Mouse (Mus musculus): ENCODE results near the gene Spata5. TPM values are rescaled to one million over a fixed set of nuclear protein-coding genes. Genes with fewer than 3 reads are reported as not detected.

The Spata5 gene
- polyA plus RNA-seq, 1 experiment from 2014 or later = 13.1 TPM

DNA sequence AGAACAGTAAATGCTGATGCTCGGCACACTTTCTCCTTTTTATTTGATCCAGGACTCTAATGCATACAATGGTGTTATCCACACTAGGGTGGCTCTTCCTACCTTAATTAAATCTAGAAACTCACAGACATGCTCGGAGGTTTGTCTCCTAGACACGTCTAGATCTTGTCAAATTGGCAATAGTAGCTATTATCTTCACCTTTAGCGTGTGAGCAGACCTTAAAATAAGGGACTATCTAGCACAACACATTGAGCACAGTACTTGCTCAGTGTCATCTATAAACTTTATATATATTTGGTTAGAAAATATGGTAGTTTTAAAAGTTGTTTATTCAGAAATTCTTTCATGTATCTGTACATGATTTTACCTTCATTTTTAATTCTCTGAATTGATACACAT, 126.7 kb downstream of the Spata5 start:
- no peaks in the 10 kb centered on the region for H3K9me3 ChIP-seq (ENCODE audit: low read length)
- no peak for DNase-seq (ENCODE audit: low spot score)
- H3K9ac ChIP-seq (replicated peaks; ENCODE audit: low read depth) = no peak overlapping the region
- no peak overlapping the region for H3K4me2 ChIP-seq (replicated peaks; ENCODE audit: low read depth, low read length)
- ATAC-seq = no peak
- no peaks in the 10 kb centered on the region for H3K4me1 ChIP-seq (ENCODE audit: insufficient read depth, low read depth, low read length)
- H3K27me3 ChIP-seq (replicated peaks; ENCODE audit: insufficient read depth, low read length) = no peaks in the 10 kb centered on the region
- no peak overlapping the region for H3K4me3 ChIP-seq (ENCODE audit: low read depth, low read length)
- no peaks in the 10 kb centered on the region for H3K36me3 ChIP-seq (ENCODE audit: insufficient read depth, low read length)
- H3K27ac ChIP-seq (ENCODE audit: low read length) = no peak overlapping the region
- 92% methylated on average over 4 of the region's 4 CpGs for WGBS
- TF ChIP-seq CTCF (IDR thresholded peaks at IDR 0.05) (no peak), EP300 (IDR thresholded peaks at IDR 0.05) (no peak)

DNA sequence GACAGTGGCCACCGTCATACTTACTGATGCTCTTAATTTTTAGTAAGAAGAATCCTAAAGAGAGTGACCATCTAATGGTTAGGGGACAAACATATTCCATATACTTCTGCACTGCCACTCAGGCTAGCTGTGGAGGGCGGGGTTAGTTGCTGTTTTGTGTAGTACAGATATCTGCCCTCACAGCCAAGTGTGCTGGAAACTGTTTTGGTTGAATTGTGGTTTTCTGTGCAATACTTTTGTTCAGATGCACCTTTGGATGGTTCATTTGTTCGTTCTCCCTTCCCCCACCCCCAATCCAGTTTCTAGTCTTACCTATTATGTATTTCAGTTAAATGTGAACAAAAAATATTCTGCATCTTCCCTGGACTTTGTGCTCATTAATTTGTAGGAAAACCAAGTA, 130.5 kb downstream of the Spata5 start:
- H3K27ac ChIP-seq (ENCODE audit: low read length) = no peak overlapping the region
- H3K9ac ChIP-seq (replicated peaks; ENCODE audit: low read depth) = no peak overlapping the region
- 95% methylated on average over 3 of the region's 3 CpGs for WGBS
- no peaks in the 10 kb centered on the region for H3K9me3 ChIP-seq (ENCODE audit: low read length)
- no peaks in the 10 kb centered on the region for H3K27me3 ChIP-seq (replicated peaks; ENCODE audit: insufficient read depth, low read length)
- H3K4me3 ChIP-seq (ENCODE audit: low read depth, low read length) = no peak overlapping the region
- H3K36me3 ChIP-seq (ENCODE audit: insufficient read depth, low read length) = no peaks in the 10 kb centered on the region
- no peaks in the 10 kb centered on the region for H3K4me1 ChIP-seq (ENCODE audit: insufficient read depth, low read depth, low read length)
- no peak for DNase-seq (ENCODE audit: low spot score)
- ATAC-seq = no peak
- TF ChIP-seq CTCF (IDR thresholded peaks at IDR 0.05) (no peak), EP300 (IDR thresholded peaks at IDR 0.05) (no peak)
- H3K4me2 ChIP-seq (replicated peaks; ENCODE audit: low read depth, low read length) = no peak overlapping the region

DNA sequence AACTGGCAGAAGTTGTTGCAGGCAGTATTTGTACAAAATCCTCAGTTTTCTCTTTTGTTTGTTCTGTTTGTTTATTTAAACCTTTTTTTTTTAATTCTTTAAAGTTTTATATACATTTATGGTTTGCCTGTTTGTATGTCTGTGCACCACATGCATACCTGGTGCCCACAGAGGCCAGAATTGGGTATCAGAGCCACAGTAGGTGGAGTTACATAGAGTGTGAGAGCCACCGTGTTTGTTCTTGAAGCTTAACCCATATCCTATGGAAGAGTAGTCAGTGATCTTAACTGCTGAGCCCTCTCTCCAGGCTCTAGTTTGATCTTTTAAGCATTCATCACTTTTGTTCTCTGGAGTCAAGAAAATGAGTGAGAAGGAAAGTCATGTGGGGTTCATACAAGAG, 130.9 kb downstream of the Spata5 start:
- H3K4me1 ChIP-seq (ENCODE audit: insufficient read depth, low read depth, low read length) = no peaks in the 10 kb centered on the region
- H3K4me2 ChIP-seq (replicated peaks; ENCODE audit: low read depth, low read length) = no peak overlapping the region
- no peaks in the 10 kb centered on the region for H3K27me3 ChIP-seq (replicated peaks; ENCODE audit: insufficient read depth, low read length)
- H3K27ac ChIP-seq (ENCODE audit: low read length) = no peak overlapping the region
- no peaks in the 10 kb centered on the region for H3K36me3 ChIP-seq (ENCODE audit: insufficient read depth, low read length)
- no peaks in the 10 kb centered on the region for H3K9me3 ChIP-seq (ENCODE audit: low read length)
- no peak for ATAC-seq
- TF ChIP-seq EP300 (IDR thresholded peaks at IDR 0.05) (no peak), CTCF (IDR thresholded peaks at IDR 0.05) (no peak)
- H3K9ac ChIP-seq (replicated peaks; ENCODE audit: low read depth) = no peak overlapping the region
- WGBS = 39% methylated on average over 1 of the region's 1 CpGs
- H3K4me3 ChIP-seq (ENCODE audit: low read depth, low read length) = no peak overlapping the region
- no peak for DNase-seq (ENCODE audit: low spot score)

DNA sequence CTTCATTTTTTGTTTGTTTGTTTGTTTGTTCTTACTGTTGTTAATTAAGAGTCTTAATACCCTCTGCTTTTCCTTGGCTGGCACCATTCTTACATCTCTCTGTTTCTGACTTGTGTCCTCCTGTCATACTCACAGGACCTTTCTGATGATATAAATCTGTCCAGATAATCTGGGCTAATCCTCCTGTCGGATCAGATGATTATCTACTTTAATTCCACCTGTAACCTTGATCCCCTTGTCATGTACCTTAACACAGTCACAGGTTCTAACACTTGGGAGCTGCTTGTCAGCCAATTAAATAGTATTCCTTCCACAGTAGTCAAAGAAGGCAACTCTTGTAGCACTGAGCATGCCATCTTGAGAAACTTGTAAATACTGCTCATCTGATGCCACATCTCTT, 131.8 kb downstream of the Spata5 start:
- no peaks in the 10 kb centered on the region for H3K27me3 ChIP-seq (replicated peaks; ENCODE audit: insufficient read depth, low read length)
- no peak overlapping the region for H3K4me2 ChIP-seq (replicated peaks; ENCODE audit: low read depth, low read length)
- H3K9ac ChIP-seq (replicated peaks; ENCODE audit: low read depth) = no peak overlapping the region
- no peaks in the 10 kb centered on the region for H3K9me3 ChIP-seq (ENCODE audit: low read length)
- no peak overlapping the region for H3K27ac ChIP-seq (ENCODE audit: low read length)
- WGBS = 91% methylated on average over 1 of the region's 1 CpGs
- no peak overlapping the region for H3K4me3 ChIP-seq (ENCODE audit: low read depth, low read length)
- peaks cover 4% of the 10 kb centered on the region; the same call in 1 of the 2 replicates for H3K4me1 ChIP-seq (ENCODE audit: insufficient read depth, low read depth, low read length)
- DNase-seq (ENCODE audit: low spot score) (no peak), ATAC-seq (no peak)
- H3K36me3 ChIP-seq (ENCODE audit: insufficient read depth, low read length) = no peaks in the 10 kb centered on the region
- TF ChIP-seq EP300 (IDR thresholded peaks at IDR 0.05) = no peak
- no peak for TF ChIP-seq CTCF (IDR thresholded peaks at IDR 0.05)

DNA sequence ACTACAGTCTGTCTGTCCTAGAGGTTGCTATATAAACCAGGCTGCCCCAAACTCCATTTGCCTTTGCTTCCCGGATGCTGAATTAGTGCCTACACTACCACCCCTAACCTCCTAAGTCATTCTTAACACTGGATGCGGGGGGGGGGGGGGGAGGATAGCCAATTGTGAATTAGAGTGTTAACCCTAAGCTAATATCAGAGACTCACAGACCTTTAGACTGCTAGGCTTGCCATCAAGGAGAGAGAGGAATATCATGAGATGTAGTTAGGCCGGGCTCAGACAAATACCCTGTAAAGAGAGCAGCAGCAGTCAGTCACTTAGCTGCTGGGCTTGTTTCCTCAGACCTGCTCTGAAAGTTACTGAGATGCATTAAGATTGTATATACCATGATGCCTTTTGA, 132.5 kb downstream of the Spata5 start:
- H3K27me3 ChIP-seq (replicated peaks; ENCODE audit: insufficient read depth, low read length) = no peaks in the 10 kb centered on the region
- WGBS = 98% methylated on average over 3 of the region's 3 CpGs
- no peak overlapping the region for H3K4me2 ChIP-seq (replicated peaks; ENCODE audit: low read depth, low read length)
- H3K4me1 ChIP-seq (ENCODE audit: insufficient read depth, low read depth, low read length) = peaks cover 5% of the 10 kb centered on the region; the same call in 1 of the 2 replicates
- DNase-seq (ENCODE audit: low spot score) (no peak), ATAC-seq (no peak)
- H3K27ac ChIP-seq (ENCODE audit: low read length) = no peak overlapping the region
- no peak for TF ChIP-seq EP300 (IDR thresholded peaks at IDR 0.05)
- TF ChIP-seq CTCF (IDR thresholded peaks at IDR 0.05) = no peak
- H3K36me3 ChIP-seq (ENCODE audit: insufficient read depth, low read length) = no peaks in the 10 kb centered on the region
- no peak overlapping the region for H3K4me3 ChIP-seq (ENCODE audit: low read depth, low read length)
- H3K9ac ChIP-seq (replicated peaks; ENCODE audit: low read depth) = no peak overlapping the region
- H3K9me3 ChIP-seq (ENCODE audit: low read length) = no peaks in the 10 kb centered on the region

DNA sequence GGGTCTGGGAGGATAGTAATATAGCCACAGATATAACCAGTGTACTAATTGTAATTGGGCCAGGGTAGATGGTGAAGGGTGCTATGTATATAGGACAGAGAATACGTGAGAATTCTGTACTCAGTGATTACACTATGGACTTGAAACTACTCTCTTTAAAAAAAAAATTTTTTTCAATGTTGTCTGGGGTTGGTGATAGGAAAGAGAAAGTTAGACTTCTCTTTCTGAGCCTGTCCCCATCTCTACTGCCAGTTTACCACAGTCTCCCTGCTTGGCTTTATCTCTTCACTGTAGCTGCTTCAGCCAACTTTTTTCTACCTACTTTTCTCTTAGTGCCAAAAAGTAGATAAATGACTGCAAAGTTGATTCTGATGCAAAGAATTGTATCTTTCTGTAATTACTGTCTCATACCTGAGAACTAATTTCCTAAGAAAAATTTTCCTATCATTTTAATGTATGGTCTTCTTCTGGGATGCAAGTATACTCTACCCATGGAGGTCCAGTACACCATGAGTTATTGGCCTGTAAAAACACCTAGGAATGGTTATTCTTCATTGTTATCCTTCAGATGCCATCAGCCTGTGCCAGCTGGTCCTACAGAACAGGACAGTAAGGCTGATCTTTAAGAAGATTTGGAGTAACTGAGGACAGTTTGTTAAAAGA, 133.8 kb downstream of the Spata5 start:
- Histone ChIP-seq H3K4me3 (ENCODE audit: low read depth, low read length) (no peak overlapping the region), H3K9ac (replicated peaks; ENCODE audit: low read depth) (no peak overlapping the region), H3K27ac (ENCODE audit: low read length) (no peak overlapping the region), H3K4me2 (replicated peaks; ENCODE audit: low read depth, low read length) (no peak overlapping the region), H3K4me1 (ENCODE audit: insufficient read depth, low read depth, low read length) (peaks cover 12% of the 10 kb centered on the region; the same call in 1 of the 2 replicates), H3K9me3 (ENCODE audit: low read length) (no peaks in the 10 kb centered on the region), H3K27me3 (replicated peaks; ENCODE audit: insufficient read depth, low read length) (no peaks in the 10 kb centered on the region), H3K36me3 (ENCODE audit: insufficient read depth, low read length) (no peaks in the 10 kb centered on the region)
- TF ChIP-seq CTCF (IDR thresholded peaks at IDR 0.05) (no peak), EP300 (IDR thresholded peaks at IDR 0.05) (no peak)
- DNase-seq (ENCODE audit: low spot score) = no peak
- no peak for ATAC-seq
- 91% methylated on average over 1 of the region's 1 CpGs for WGBS

All from lung, postnatal 0 days (tissue).